Mouse (Mus musculus): ENCODE measurements around the gene Gm17019. TPM values are rescaled to one million over a fixed set of nuclear protein-coding genes. Genes with fewer than 3 reads are reported as not detected.
"Not testable (repeated sequence)": the region's sequence is repeated elsewhere in the genome, so short reads cannot be mapped to it uniquely, and the experiment has no call there.

The Gm17019 gene
- polyA plus RNA-seq, 1 experiment from 2014 or later, result not detected

DNA sequence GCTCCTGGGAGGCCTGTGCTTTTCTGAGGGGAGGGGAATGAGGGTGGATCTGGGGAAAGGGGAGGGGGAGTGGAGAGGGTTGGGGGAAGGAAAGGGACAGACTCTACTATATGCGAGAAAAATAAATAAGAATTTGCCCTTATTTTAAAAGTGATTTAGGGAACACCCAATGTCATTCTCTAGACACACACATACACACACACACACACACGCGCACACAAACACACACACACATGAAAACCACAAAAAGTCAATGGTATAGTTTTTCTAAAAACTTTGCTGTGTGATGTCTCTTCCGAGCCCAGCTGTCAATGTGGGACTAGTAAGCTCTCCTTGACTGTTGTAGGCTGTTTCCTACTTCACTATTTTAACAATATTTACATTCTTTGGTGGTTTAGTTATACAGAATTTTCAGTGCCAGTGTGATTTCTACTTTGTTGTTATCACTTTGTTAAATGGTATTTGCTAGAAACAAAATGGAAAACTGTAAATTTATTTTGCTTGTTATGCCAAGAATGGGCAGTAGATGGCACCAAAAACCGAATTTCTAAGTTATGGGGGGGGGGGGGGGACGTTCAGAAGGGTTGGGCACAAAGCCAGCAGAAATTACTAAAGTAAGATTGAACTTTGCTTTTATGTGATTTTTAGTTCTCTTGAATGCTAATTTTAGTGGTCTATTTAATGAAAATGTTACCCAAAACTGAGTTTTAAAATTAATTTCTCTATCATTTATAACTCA lies 46.0 kb downstream of the Gm17019 start:
- H3K27me3 ChIP-seq (replicated peaks); H3K36me3 ChIP-seq; H3K4me3 ChIP-seq (replicated peaks); H3K9ac ChIP-seq; H3K27ac ChIP-seq; H3K4me1 ChIP-seq; H3K9me3 ChIP-seq; H3K4me2 ChIP-seq: not testable (repeated sequence)
- peak; percentile 66; the same call in 1 of the 2 replicates for ATAC-seq (ENCODE audit: insufficient read depth, low FRiP score, low read depth)
- WGBS, result 40% methylated on average over 6 of the region's 6 CpGs

Other genes starting within 250 kb of the Gm17019 start
- gene Gm9758, start 118.1 kb downstream of the Gm17019 start, polyA plus RNA-seq (2015; fragmentation: Nextera tagmentation; extraction: Ambion mirVana), result not detected in 2 replicates
- not detected in 2 replicates for gene Speer4e, start 94.6 kb downstream of the Gm17019 start, polyA plus RNA-seq (2015; fragmentation: Nextera tagmentation; extraction: Ambion mirVana)
- gene Gm10354, start 54.1 kb downstream of the Gm17019 start, polyA plus RNA-seq (2015; fragmentation: Nextera tagmentation; extraction: Ambion mirVana), result not detected in 2 replicates

Data from stomach, embryonic 15.5 days (tissue).